ENCODE assay signal across 19 mouse cellular contexts in the genomic region with DNA sequence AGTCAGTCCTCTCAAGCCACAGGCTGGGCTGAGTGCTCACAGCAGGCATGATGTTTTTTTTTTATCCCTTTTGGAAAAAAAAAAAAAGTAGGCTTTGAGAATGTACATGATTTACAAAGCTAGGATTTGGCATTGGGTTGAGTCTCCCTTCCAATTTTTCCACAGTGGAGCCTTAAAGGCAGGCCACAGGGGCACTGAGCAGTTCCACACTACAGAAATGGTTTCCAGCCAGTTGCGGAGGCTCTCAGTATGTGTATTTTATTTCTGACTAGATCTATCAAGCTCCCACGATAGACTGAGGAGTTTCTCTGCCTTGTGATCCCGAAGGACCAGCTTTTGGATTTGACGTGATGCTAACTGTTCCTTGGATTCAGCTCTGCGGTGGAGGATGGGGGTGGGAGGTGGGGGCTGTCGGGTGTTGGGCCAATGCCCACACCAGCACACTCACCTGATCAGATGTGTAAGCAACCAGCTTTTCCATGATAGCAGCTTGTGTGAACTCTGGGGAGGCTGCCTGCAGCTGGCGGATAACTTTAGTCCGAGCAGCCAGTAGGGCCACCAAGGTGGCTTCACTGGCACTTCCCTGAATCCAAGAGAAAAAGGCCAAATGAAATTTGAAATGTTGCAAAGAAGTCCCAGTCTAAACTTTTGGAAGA. TPM values are rescaled to one million over a fixed set of nuclear protein-coding genes. Genes with fewer than 3 reads are reported as not detected.
A peak's percentile ranks its signal among the peaks of the same experiment; 100 is the strongest.
DNase-seq lines count a peak whose midpoint lies in the region; ATAC-seq lines count a peak whose summit lies in the region.
"Had no signal": no experiment of that assay in that cellular context is flagged by ENCODE, and none has a peak within 500 bp of the region (broad histone marks: within the 10 kb centered on the region; RNA-seq: fewer than 3 reads in every experiment).

No protein-coding gene starts in this region.

- no peaks in the 10 kb centered on the region for H3K9me3 ChIP-seq in heart, embryonic 13.5 days
- H3K9me3 ChIP-seq in kidney, embryonic 16.5 days (ENCODE audit: low read length) = no peaks in the 10 kb centered on the region
- no peaks in the 10 kb centered on the region for H3K9me3 ChIP-seq in embryonic facial prominence, embryonic 15.5 days (replicated peaks)
- H3K9me3 ChIP-seq in limb, embryonic 15.5 days = no peaks in the 10 kb centered on the region
- H3K9me3 ChIP-seq in forebrain, embryonic 14.5 days (replicated peaks; ENCODE audit: control insufficient read depth, low read length) = no peaks in the 10 kb centered on the region
- H3K9me3 ChIP-seq in midbrain, embryonic 13.5 days = no peaks in the 10 kb centered on the region
- H3K9me3 ChIP-seq: liver, embryonic 13.5 days; midbrain, embryonic 12.5 days had no signal

- H3K4me1 ChIP-seq in heart, embryonic 13.5 days = peaks cover 31% of the 10 kb centered on the region
- H3K4me1 ChIP-seq in kidney, embryonic 16.5 days (ENCODE audit: insufficient read depth, low read length) = peaks cover 7% of the 10 kb centered on the region
- H3K4me1 ChIP-seq in embryonic facial prominence, embryonic 15.5 days = peaks cover 11% of the 10 kb centered on the region
- H3K4me1 ChIP-seq in limb, embryonic 15.5 days = peaks cover 26% of the 10 kb centered on the region
- peaks cover 6% of the 10 kb centered on the region; the same call in 1 of the 2 replicates for H3K4me1 ChIP-seq in forebrain, embryonic 14.5 days (ENCODE audit: control insufficient read depth, insufficient read depth, low read length)
- peaks cover 16% of the 10 kb centered on the region for H3K4me1 ChIP-seq in midbrain, embryonic 13.5 days (replicated peaks)

- WGBS in heart, embryonic 13.5 days = 73% methylated on average over 8 of the region's 8 CpGs
- WGBS in kidney, embryonic 16.5 days = 73% methylated on average over 8 of the region's 8 CpGs
- 60% methylated on average over 8 of the region's 8 CpGs for WGBS in embryonic facial prominence, embryonic 15.5 days
- 57% methylated on average over 8 of the region's 8 CpGs for WGBS in limb, embryonic 15.5 days
- WGBS in forebrain, embryonic 14.5 days = 76% methylated on average over 8 of the region's 8 CpGs
- 75% methylated on average over 8 of the region's 8 CpGs for WGBS in midbrain, embryonic 13.5 days

- DNase-seq in heart, postnatal 25 days (ENCODE audit: low spot score) = no peak
- DNase-seq in kidney, adult 8-10 months = no peak
- no peak for DNase-seq in forebrain, embryonic 14.5 days (ENCODE audit: low spot score)
- DNase-seq: adrenal gland, postnatal 10 days; cerebellum, adult 11 months; cerebellum, postnatal 14 days; embryo, embryonic 11 days; forebrain, postnatal 0 days; heart, postnatal 36 days; kidney, postnatal 25 days; liver, embryonic 13.5 days; thymus, adult 2 months had no signal

- intact Hi-C loops in heart, postnatal 25 days (cut with DNase I) = no loop called here

- peak overlapping the region; percentile 55 for H3K27ac ChIP-seq in heart, embryonic 13.5 days (replicated peaks)
- peak overlapping the region; percentile 34; the same call in 1 of the 2 replicates for H3K27ac ChIP-seq in kidney, embryonic 16.5 days (ENCODE audit: low read length)
- H3K27ac ChIP-seq in embryonic facial prominence, embryonic 15.5 days (replicated peaks) = peak overlapping the region; percentile 76
- H3K27ac ChIP-seq in limb, embryonic 15.5 days = peak overlapping the region; percentile 87
- no peak overlapping the region for H3K27ac ChIP-seq in forebrain, embryonic 14.5 days (ENCODE audit: low read depth, low read length)
- H3K27ac ChIP-seq in midbrain, embryonic 13.5 days = no peak overlapping the region
- H3K27ac ChIP-seq: liver, embryonic 13.5 days; midbrain, embryonic 12.5 days had no signal

- H3K4me2 ChIP-seq in heart, embryonic 13.5 days = no peak overlapping the region
- no peak overlapping the region for H3K4me2 ChIP-seq in kidney, embryonic 16.5 days (replicated peaks; ENCODE audit: low read depth, low read length)
- no peak overlapping the region for H3K4me2 ChIP-seq in embryonic facial prominence, embryonic 15.5 days (replicated peaks)
- H3K4me2 ChIP-seq in limb, embryonic 15.5 days = no peak overlapping the region
- H3K4me2 ChIP-seq in forebrain, embryonic 14.5 days (ENCODE audit: low read length) = no peak overlapping the region
- no peak overlapping the region for H3K4me2 ChIP-seq in midbrain, embryonic 13.5 days (replicated peaks)
- H3K4me2 ChIP-seq: liver, embryonic 13.5 days; midbrain, embryonic 12.5 days had no signal

- no peak for ATAC-seq in heart, embryonic 13.5 days (ENCODE audit: extremely low read depth, insufficient number of reproducible peaks, low FRiP score, low TSS enrichment)
- ATAC-seq in kidney, embryonic 16.5 days (ENCODE audit: low FRiP score, low TSS enrichment) = peak; percentile 39; the same call in 1 of the 2 replicates
- ATAC-seq in embryonic facial prominence, embryonic 15.5 days (ENCODE audit: insufficient number of reproducible peaks, low FRiP score, low TSS enrichment, low read depth) = peak; percentile 71
- ATAC-seq in limb, embryonic 15.5 days (ENCODE audit: insufficient number of reproducible peaks, low FRiP score, low TSS enrichment, low read depth) = peak; percentile 73
- ATAC-seq in forebrain, embryonic 14.5 days = no peak
- no peak for ATAC-seq in midbrain, embryonic 13.5 days
- ATAC-seq: forebrain, postnatal 0 days had no signal

- H3K9ac ChIP-seq in heart, embryonic 13.5 days = no peak overlapping the region
- H3K9ac ChIP-seq in kidney, embryonic 16.5 days (replicated peaks; ENCODE audit: low read length) = no peak overlapping the region
- no peak overlapping the region for H3K9ac ChIP-seq in embryonic facial prominence, embryonic 15.5 days
- H3K9ac ChIP-seq in limb, embryonic 15.5 days = no peak overlapping the region
- no peak overlapping the region for H3K9ac ChIP-seq in forebrain, embryonic 14.5 days (ENCODE audit: low read length)
- no peak overlapping the region for H3K9ac ChIP-seq in midbrain, embryonic 13.5 days (replicated peaks)
- H3K9ac ChIP-seq: forebrain, postnatal 0 days; liver, embryonic 13.5 days; midbrain, embryonic 12.5 days had no signal

- no peaks in the 10 kb centered on the region for H3K27me3 ChIP-seq in heart, embryonic 13.5 days (replicated peaks)
- no peaks in the 10 kb centered on the region for H3K27me3 ChIP-seq in kidney, embryonic 16.5 days (ENCODE audit: insufficient read depth, low read length)
- no peaks in the 10 kb centered on the region for H3K27me3 ChIP-seq in embryonic facial prominence, embryonic 15.5 days
- no peaks in the 10 kb centered on the region for H3K27me3 ChIP-seq in limb, embryonic 15.5 days
- H3K27me3 ChIP-seq in forebrain, embryonic 14.5 days (replicated peaks; ENCODE audit: control insufficient read depth, insufficient read depth, low read length) = no peaks in the 10 kb centered on the region
- H3K27me3 ChIP-seq in midbrain, embryonic 13.5 days = no peaks in the 10 kb centered on the region
- H3K27me3 ChIP-seq: CH12.LX; liver, embryonic 13.5 days had no signal

- H3K36me3 ChIP-seq in heart, embryonic 13.5 days = no peaks in the 10 kb centered on the region
- no peaks in the 10 kb centered on the region for H3K36me3 ChIP-seq in kidney, embryonic 16.5 days (ENCODE audit: insufficient read depth, low read length)
- no peaks in the 10 kb centered on the region for H3K36me3 ChIP-seq in embryonic facial prominence, embryonic 15.5 days
- no peaks in the 10 kb centered on the region for H3K36me3 ChIP-seq in limb, embryonic 15.5 days
- no peaks in the 10 kb centered on the region for H3K36me3 ChIP-seq in forebrain, embryonic 14.5 days (ENCODE audit: control insufficient read depth, insufficient read depth, low read length)
- no peaks in the 10 kb centered on the region for H3K36me3 ChIP-seq in midbrain, embryonic 13.5 days
- H3K36me3 ChIP-seq: liver, embryonic 13.5 days; midbrain, embryonic 12.5 days had no signal

- H3K4me3 ChIP-seq in heart, embryonic 13.5 days = no peak overlapping the region
- H3K4me3 ChIP-seq in kidney, embryonic 16.5 days (ENCODE audit: low read length) = no peak overlapping the region
- H3K4me3 ChIP-seq in embryonic facial prominence, embryonic 15.5 days (replicated peaks) = no peak overlapping the region
- H3K4me3 ChIP-seq in limb, embryonic 15.5 days = no peak overlapping the region
- H3K4me3 ChIP-seq in forebrain, embryonic 14.5 days (ENCODE audit: low read depth, low read length) = no peak overlapping the region
- H3K4me3 ChIP-seq in midbrain, embryonic 13.5 days (replicated peaks) = no peak overlapping the region
- H3K4me3 ChIP-seq: liver, embryonic 13.5 days; midbrain, embryonic 12.5 days had no signal

RNA-seq across cellular contexts. Expression of a gene that starts 33.4 kb away (rescaled TPM):
- polyA plus RNA-seq in heart, embryonic 13.5 days (2015; fragmentation: Nextera tagmentation; extraction: Ambion mirVana) = 64.6 and 78.2 TPM in 2 replicates
- total RNA-seq in heart, postnatal 25 days (2021) = 1 to 10 TPM; 2.5 TPM
- 12.6 and 13.2 TPM in 2 replicates for polyA plus RNA-seq in kidney, embryonic 16.5 days (2015; fragmentation: Nextera tagmentation; extraction: Ambion mirVana)
- polyA plus RNA-seq in embryonic facial prominence, embryonic 15.5 days (2015; fragmentation: Nextera tagmentation; extraction: Ambion mirVana) = 20.7 and 24.2 TPM in 2 replicates
- polyA plus RNA-seq in limb, embryonic 15.5 days (2015; fragmentation: Nextera tagmentation; extraction: Ambion mirVana) = 17.6 and 35.9 TPM in 2 replicates
- polyA plus RNA-seq in forebrain, embryonic 14.5 days (2014; fragmentation: Nextera tagmentation; extraction: Ambion mirVana) = 7.3 TPM in 2 replicates
- 17.8 and 43.0 TPM in 2 replicates for polyA plus RNA-seq in midbrain, embryonic 13.5 days (2015; fragmentation: Nextera tagmentation; extraction: Ambion mirVana)

RNA-seq across cellular contexts. Expression of a gene that starts 55.8 kb away (rescaled TPM):
- 52.9 and 58.7 TPM in 2 replicates for polyA plus RNA-seq in heart, embryonic 13.5 days (2015; fragmentation: Nextera tagmentation; extraction: Ambion mirVana)
- under 1 TPM; 0.59 to 0.60 TPM for total RNA-seq in heart, postnatal 25 days (2021)
- polyA plus RNA-seq in kidney, embryonic 16.5 days (2015; fragmentation: Nextera tagmentation; extraction: Ambion mirVana) = 66.9 and 69.5 TPM in 2 replicates
- polyA plus RNA-seq in embryonic facial prominence, embryonic 15.5 days (2015; fragmentation: Nextera tagmentation; extraction: Ambion mirVana) = 43.1 and 45.2 TPM in 2 replicates
- polyA plus RNA-seq in limb, embryonic 15.5 days (2015; fragmentation: Nextera tagmentation; extraction: Ambion mirVana) = 41.8 and 43.2 TPM in 2 replicates
- 38.2 and 40.2 TPM in 2 replicates for polyA plus RNA-seq in forebrain, embryonic 14.5 days (2014; fragmentation: Nextera tagmentation; extraction: Ambion mirVana)
- 23.6 and 26.2 TPM in 2 replicates for polyA plus RNA-seq in midbrain, embryonic 13.5 days (2015; fragmentation: Nextera tagmentation; extraction: Ambion mirVana)

Comparison
In these comparisons a context has a peak if more than half of its experiments do, and no peak if none do; other contexts are left out.
1. ATAC-seq: peak in kidney, embryonic 16.5 days (single experiment), embryonic facial prominence, embryonic 15.5 days (single experiment) and limb, embryonic 15.5 days (single experiment); none in heart, embryonic 13.5 days (single experiment), forebrain, embryonic 14.5 days (single experiment) and midbrain, embryonic 13.5 days (single experiment).
2. H3K27ac ChIP-seq: peak in heart, embryonic 13.5 days (single experiment), kidney, embryonic 16.5 days (single experiment), embryonic facial prominence, embryonic 15.5 days (single experiment) and limb, embryonic 15.5 days (single experiment); none in forebrain, embryonic 14.5 days (single experiment) and midbrain, embryonic 13.5 days (single experiment).